Mouse (Mus musculus) effector memory CD4-positive, alpha-beta T cell, adult 5 months (primary cell): Measurements from ENCODE around the gene Rnf166. TPM values are rescaled to one million over a fixed set of nuclear protein-coding genes. Genes with fewer than 3 reads are reported as not detected.

ENCODE experiments used
- polyA plus RNA-seq: library from polyadenylated mRNA; unstranded; fragments of 100-300 nt; shearing (Covaris generic); gene quantifications from one replicate; pipeline ENCODE4 v1.2.1, GENCODE M21; 2017

Rnf166 gene
- 170 TPM for polyA plus RNA-seq

DNA sequence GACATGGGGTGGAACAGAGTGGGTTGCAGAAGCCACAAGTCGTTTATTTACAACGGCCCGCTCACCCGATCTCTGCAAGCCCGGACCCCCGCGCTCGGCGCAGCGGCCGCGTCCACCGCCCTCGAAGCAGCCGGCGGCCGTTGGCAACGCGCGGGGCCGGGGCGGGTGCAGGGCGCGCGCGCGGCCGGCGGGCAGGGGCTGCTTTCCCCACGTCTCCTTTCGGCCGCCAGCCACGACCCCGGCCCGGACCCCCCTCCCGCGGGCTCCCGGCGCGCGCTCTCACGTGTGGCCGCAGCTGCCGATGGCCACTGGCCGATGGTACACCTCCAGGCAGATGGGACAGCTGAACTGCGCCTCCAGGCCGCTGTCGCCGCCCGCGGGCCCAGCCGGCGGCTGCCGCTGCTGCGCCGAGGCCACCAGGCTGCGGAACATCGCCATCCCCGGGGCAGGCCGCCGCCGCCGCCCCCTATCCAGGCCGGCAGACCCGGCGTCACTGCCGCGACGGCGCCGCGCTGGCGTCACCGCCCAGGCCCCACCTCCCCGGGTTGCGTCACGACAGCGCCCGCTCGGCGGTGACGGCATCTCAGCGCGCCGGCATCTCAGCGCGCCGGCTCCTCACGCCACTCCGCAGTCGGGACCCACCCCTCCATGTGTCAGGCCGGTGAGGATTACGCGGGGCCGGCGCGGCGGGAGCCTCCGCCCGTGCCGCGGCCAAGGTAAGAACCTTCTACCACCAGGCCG, at the start of gene Rnf166, which contains the start of gene Ctu2:
Gene Rnf166, minus strand, starts transcription at position 485 of the 741 bp plus-strand sequence.
Gene Ctu2, plus strand, starts transcription at position 564 of the 741 bp plus-strand sequence.

DNA sequence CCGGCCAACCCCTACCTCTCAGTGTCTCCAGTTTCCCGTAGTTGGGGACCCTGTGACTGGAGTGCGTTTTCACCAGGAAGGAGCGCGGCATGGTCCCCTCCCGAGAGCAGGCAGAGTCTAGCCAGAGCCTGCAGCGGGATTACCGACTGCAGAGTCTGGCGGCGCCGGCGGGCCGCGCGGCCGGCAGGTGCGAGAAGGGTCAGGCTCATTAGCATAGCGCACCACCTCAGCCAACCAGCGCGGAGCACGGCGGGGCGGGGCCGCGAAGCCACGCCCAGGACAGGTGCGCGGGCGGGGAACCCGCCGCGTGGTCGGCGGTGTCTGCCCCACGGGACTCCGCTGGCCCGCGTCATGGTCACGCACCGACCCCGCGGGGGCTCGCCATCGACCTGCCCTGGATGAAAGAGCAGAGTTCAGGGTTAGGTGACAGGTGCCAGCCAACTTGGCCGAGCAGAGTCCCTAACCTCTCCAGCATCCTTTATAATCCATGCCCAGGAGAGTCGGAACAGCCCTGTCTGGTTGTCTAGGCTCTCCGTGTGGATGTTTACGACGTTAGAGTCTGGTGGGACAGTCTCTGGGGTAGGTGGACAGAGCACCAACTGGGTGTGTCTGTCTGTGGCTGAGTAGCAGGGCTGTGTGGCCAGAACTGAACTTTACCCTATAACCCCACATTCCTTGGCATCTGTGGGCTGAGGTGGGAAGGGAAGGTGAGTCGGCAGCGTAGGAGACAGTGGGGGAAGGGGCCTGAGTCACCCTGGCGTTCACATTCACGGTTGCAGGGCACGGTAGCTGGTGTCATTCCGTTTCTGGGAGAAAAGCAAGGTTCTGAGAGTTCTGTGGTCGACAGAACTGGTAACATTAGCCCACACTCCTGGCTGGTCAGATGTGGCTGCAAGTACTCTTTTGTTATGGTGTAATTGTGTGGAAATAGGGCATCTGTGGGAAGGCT, 15.1 kb downstream of the Rnf166 start, which contains the start of gene Snai3:
Gene Snai3, minus strand, starts transcription at position 210 of the 949 bp plus-strand sequence.

DNA sequence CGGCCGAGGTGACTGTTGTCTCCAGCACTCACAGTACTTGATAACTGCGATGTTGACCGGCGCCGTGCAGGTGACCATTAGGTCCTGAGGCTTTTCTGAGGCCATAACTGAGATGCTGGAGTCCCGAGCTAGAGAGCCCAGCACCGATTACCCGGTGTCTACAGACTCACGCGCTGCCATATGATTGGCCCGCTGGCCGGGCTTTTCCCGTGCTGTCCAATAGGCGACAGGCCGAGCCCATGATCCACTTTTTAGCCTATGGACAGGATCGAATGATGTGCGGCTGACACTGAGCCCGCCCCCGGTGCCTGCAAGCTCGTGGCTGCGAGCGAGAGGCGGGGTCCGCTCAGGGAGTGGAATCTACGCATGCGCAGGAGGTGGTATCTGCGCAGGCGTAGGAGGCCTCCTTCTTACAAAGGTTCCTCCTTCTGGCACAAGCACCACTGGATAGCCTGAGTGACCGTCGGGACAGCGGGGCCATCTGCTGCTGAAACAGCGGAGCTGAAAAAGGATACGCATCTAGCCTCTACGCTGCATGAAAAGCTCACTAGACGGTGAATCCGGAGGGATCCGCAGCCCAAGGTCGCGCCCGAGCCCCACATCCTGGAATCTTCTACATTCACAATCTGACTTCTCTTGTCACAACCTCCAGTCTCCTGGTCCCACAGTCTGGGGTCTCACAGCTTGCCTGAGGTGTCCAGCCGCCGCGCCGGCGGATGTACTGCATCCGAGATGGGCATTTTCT, 32.4 kb downstream of the Rnf166 start, which contains the start of gene Mvd:
Gene Mvd, minus strand, starts transcription at position 161 of the 745 bp plus-strand sequence.

DNA sequence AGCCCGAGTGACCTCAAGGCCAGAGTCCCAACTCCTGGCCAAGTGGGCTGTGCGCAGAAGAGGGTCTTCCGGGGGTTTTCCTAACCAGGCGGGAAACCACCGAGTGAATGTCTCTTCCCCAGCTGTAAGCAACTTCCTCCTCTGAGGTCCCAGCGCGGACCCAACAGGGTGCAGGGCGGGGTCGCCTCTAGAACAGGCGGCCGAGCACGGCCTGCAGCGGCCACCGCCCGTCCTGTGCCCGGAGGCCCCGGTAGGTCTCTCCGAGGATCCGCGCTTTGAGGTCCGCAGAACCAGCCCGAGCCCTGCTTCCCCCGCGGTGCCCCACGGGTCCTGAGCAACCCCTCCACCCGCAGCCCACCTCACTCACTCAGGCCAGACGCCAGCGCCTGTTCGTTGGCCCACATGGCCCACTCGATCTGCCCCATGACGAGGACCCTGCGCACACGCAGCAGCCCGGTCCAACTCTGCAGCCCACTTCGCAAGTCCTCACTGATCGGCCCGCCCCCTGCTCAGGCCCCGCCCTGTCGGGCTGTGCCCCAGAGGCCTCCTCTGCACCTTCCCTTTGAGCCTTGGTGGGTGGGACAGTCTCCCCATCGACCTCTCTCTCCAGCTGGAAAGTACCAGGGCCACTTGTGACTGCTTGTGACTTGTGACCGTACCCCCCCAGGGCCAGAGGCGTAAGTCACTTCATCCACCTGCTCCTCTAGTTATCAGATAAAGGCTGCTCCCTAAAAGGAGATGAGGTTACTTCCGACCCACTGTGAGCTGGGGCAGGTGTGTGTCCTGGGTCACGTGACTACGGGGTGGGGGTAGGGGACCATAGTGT, 43.2 kb downstream of the Rnf166 start, which contains the start of gene Cyba:
Gene Cyba, minus strand, starts transcription at position 488 of the 826 bp plus-strand sequence.

DNA sequence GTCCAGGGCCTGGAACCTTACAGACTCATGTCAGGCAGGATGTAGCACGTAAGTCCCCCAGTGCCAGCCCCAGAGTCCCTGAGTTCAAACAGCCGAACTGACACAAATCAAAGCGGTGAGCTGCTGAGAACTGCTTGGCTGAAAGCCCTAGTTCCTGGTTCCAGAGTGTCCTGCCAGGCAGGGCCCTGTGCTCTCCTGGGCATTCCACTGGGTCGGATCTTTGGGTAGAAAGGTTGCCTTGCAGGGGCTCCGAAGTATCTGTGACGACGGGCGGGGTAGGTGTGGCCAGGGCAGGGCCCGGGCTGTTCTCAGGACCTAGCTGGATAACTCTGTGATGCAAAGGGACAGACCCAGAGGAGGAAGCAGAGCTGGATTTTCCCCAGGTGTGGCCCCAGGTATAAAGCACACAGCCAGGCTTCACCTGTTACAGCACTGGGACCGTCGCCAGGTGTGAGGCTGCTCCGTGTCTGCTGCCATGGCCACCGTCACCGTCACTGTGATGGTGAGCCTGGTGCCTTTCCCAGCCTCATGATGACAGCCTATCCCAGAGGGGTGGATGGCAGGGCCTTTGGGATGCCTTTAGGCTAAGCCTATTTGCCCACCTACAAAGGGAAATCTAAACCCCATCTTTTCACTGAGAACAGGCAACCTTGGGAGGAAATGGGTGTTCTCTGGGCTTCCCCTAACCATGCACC, 54.3 kb downstream of the Rnf166 start, which contains the start of gene Il17c:
Gene Il17c, plus strand, starts transcription at position 645 of the 695 bp plus-strand sequence.

Other genes starting within 250 kb of the Rnf166 start
- gene Zfpm1, start 193.9 kb downstream of the Rnf166 start, polyA plus RNA-seq: 55.0 TPM
- gene Trhr2, start 115.3 kb downstream of the Rnf166 start, polyA plus RNA-seq: not detected
- 49.3 TPM for gene Zc3h18, start 99.5 kb downstream of the Rnf166 start, polyA plus RNA-seq
- gene Il17c, start 54.0 kb downstream of the Rnf166 start, polyA plus RNA-seq: 0.54 TPM
- 405 TPM for gene Cyba, start 43.1 kb downstream of the Rnf166 start, polyA plus RNA-seq
- gene Mvd, start 32.6 kb downstream of the Rnf166 start, polyA plus RNA-seq: 10.3 TPM
- gene Snai3, start 15.3 kb downstream of the Rnf166 start, polyA plus RNA-seq: 8.2 TPM
- gene Ctu2, start 79 bp upstream of the Rnf166 start, polyA plus RNA-seq: 44.4 TPM
- 35.1 TPM for gene Piezo1, start 75.3 kb upstream of the Rnf166 start, polyA plus RNA-seq
- 77.6 TPM for gene Cdt1, start 92.0 kb upstream of the Rnf166 start, polyA plus RNA-seq
- 151 TPM for gene Aprt, start 100.8 kb upstream of the Rnf166 start, polyA plus RNA-seq
- gene Galns, start 135.4 kb upstream of the Rnf166 start, polyA plus RNA-seq: 7.4 TPM
- gene Trappc2l, start 135.6 kb upstream of the Rnf166 start, polyA plus RNA-seq: 33.9 TPM
- gene Pabpn1l, start 146.7 kb upstream of the Rnf166 start, polyA plus RNA-seq: not detected
- gene Cbfa2t3, start 223.0 kb upstream of the Rnf166 start, polyA plus RNA-seq: 1.5 TPM